Mouse (Mus musculus): ENCODE results near the gene Tmem53. TPM values are rescaled to one million over a fixed set of nuclear protein-coding genes. Genes with fewer than 3 reads are reported as not detected.

The Tmem53 gene
- polyA plus RNA-seq, 1 experiment from 2014 or later = 6.7 TPM

DNA sequence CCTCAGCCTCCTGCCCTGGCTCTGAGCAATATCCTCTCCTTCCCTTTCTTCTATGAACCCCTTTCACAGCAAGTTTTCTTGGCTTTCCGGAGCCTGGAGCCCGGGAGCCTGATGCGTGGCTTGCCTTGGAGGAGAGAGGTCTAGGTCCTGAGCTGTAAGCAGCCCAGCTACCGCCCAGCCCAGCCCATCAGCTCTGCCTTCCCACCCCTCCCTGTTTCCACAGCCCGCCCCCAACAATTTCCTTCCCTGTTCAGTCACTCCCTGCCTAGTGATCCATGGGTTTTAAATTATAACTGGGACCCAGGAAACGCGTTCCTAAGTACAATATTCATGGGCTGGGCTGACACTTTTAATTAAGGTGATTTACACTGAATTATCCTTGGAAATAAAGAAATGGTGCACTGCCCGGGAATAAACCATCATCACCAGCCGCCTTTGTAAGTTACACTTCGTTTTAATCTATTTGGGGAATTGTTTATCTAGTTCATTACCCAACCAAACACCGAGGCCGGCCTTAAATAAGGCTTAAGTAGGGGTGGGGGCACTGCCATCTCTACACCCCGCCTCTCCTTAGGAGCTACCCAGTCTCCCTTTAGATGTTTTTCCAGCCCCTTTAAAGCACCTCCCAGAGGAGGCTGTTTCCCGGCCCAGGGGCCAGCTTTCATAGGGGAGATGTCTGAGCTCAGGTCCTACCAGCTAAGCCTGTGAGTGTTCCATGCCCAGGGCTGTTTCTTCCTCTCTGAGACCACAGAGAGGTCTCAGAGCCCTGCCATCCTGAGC, 50.5 kb downstream of the Tmem53 start:
- ATAC-seq (ENCODE audit: insufficient read depth) = no peak
- Histone ChIP-seq H3K27me3 (peaks cover 89% of the 10 kb centered on the region), H3K4me2 (no peak overlapping the region), H3K27ac (replicated peaks) (no peak overlapping the region), H3K9ac (no peak overlapping the region), H3K4me3 (replicated peaks) (no peak overlapping the region), H3K9me3 (replicated peaks) (no peaks in the 10 kb centered on the region), H3K36me3 (replicated peaks) (no peaks in the 10 kb centered on the region), H3K4me1 (replicated peaks) (peaks cover 11% of the 10 kb centered on the region)
- 50% methylated on average over 14 of the region's 14 CpGs for WGBS (ENCODE audit: insufficient replicate concordance)

- Histone ChIP-seq H3K4me1 (replicated peaks) (peaks cover 11% of the 10 kb centered on the region), H3K36me3 (replicated peaks) (no peaks in the 10 kb centered on the region), H3K27ac (replicated peaks) (no peak overlapping the region), H3K4me3 (replicated peaks) (peak overlapping the region; percentile 47), H3K4me2 (peak overlapping the region; percentile 63), H3K9ac (no peak overlapping the region), H3K9me3 (replicated peaks) (no peaks in the 10 kb centered on the region), H3K27me3 (peaks cover 94% of the 10 kb centered on the region)
- ATAC-seq (ENCODE audit: insufficient read depth) = no peak
- 51% methylated on average over 30 of the region's 30 CpGs for WGBS (ENCODE audit: insufficient replicate concordance)
Observed at GRCm38 (mm10) chr4:117303581-117304238, 52.0 kb downstream of the Tmem53 start.

DNA sequence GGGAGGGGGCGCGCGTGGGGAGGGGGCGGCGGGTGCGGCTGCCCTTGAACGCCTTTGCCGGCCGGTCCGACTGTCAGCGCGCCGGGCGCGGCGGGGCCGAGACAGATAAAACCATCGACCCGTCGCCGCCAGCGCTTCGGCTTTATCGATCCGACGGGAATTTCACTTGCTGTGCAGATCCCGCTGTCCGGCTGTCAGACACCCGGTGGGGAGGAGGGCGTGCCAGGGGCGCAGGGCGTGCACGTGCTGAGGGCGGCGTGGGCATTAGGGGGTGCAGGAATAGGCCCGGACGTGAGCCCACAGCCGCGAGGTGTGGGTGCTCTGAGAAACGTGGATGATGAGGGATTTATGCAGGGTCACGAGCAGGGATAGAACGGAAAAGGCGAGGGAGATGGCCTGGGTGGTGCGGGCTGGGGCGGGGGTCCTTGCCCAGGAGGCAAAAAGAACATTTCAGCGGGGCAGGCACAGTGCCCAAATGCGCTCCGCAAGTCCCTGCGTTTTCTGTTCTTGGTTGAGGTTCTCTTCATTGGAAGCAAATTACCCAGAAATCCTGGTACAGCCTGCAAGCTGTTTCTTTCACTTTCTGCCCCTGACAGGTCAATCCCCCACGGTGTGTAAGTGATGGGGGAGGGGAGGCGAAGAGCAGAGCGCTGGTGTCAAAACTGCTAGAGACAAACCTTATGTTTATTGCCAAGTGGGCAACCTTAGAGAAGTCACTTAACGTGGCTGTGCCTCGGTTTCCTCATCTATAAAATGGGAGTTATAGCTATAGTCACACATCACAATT, 52.7 kb downstream of the Tmem53 start:
- ATAC-seq (ENCODE audit: insufficient read depth) = 0 out of 2 replicates have a peak, but pooled peaks have one; percentile 14
- peaks cover 89% of the 10 kb centered on the region for H3K27me3 ChIP-seq

DNA sequence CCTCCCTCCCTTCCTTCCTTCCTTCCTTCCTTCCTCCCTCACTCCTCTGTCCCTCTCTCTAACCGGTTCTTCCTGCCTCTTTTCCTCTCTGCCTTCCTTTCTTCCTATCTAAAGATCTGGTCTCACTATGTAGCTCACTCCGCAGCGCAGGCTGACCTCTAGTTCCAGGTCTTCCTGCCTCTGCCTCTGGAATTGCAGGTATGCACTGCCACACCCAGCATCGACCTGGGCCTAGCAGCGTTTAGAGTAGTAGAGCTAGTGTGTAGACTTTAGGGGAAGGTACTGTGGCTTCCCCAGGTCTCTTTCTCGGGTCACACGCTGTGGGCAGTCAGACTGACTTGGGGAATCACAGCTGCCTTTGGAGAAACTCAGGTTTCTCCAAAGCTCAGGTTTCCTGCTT, 53.7 kb downstream of the Tmem53 start:
- Histone ChIP-seq H3K9ac (no peak overlapping the region), H3K4me2 (no peak overlapping the region), H3K4me3 (replicated peaks) (no peak overlapping the region), H3K9me3 (replicated peaks) (no peaks in the 10 kb centered on the region; the same call in 1 of the 2 replicates), H3K27ac (replicated peaks) (no peak overlapping the region), H3K36me3 (replicated peaks) (no peaks in the 10 kb centered on the region), H3K4me1 (replicated peaks) (peaks cover 11% of the 10 kb centered on the region), H3K27me3 (peaks cover 79% of the 10 kb centered on the region)
- no peak for ATAC-seq (ENCODE audit: insufficient read depth)
- WGBS (ENCODE audit: insufficient replicate concordance) = 50% methylated on average over 7 of the region's 7 CpGs

More for the DNA sequence above, 52.7 kb downstream of the Tmem53 start:
- peak overlapping the region; percentile 47 for H3K4me3 ChIP-seq (replicated peaks)
- 38% methylated on average over 54 of the region's 54 CpGs for WGBS (ENCODE audit: insufficient replicate concordance)
- H3K4me1 ChIP-seq (replicated peaks) = peaks cover 11% of the 10 kb centered on the region
- peak overlapping the region; percentile 63 for H3K4me2 ChIP-seq
- no peaks in the 10 kb centered on the region for H3K36me3 ChIP-seq (replicated peaks)
- no peaks in the 10 kb centered on the region; the same call in 1 of the 2 replicates for H3K9me3 ChIP-seq (replicated peaks)
- no peak overlapping the region for H3K27ac ChIP-seq (replicated peaks)
- H3K9ac ChIP-seq = no peak overlapping the region

DNA sequence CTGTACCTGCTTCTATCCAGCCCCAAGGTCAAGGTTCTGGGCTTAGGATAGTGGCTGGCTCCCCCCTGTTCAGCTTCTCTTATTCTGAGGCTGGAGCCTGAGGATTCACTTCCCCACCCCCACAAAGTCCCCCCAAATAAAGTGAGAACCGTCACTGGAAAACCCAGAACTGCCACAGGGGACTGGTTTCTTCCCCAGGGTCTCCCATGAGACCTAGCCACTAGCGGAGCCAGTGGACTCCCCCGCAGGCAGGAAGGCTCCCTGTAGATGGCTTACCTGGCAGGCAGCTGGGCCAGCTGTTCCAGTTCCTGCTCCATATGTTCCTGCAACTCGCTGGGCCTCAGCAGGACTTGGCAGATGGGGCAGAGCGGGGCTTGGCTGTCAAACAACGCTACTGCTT, 55.5 kb downstream of the Tmem53 start:
- ATAC-seq (ENCODE audit: insufficient read depth) = no peak
- H3K4me2 ChIP-seq = no peak overlapping the region
- H3K9ac ChIP-seq = no peak overlapping the region
- peaks cover 61% of the 10 kb centered on the region for H3K27me3 ChIP-seq
- no peaks in the 10 kb centered on the region for H3K36me3 ChIP-seq (replicated peaks)
- H3K4me1 ChIP-seq (replicated peaks) = peaks cover 29% of the 10 kb centered on the region
- H3K4me3 ChIP-seq (replicated peaks) = no peak overlapping the region
- no peak overlapping the region for H3K27ac ChIP-seq (replicated peaks)
- WGBS (ENCODE audit: insufficient replicate concordance) = 71% methylated on average over 6 of the region's 6 CpGs
- H3K9me3 ChIP-seq (replicated peaks) = no peaks in the 10 kb centered on the region; the same call in 1 of the 2 replicates

- Histone ChIP-seq H3K4me2 (no peak overlapping the region), H3K4me3 (replicated peaks) (no peak overlapping the region), H3K27me3 (peaks cover 49% of the 10 kb centered on the region), H3K36me3 (replicated peaks) (no peaks in the 10 kb centered on the region), H3K4me1 (replicated peaks) (peaks cover 43% of the 10 kb centered on the region), H3K27ac (replicated peaks) (no peak overlapping the region), H3K9me3 (replicated peaks) (no peaks in the 10 kb centered on the region; the same call in 1 of the 2 replicates), H3K9ac (no peak overlapping the region)
- ATAC-seq (ENCODE audit: insufficient read depth) = no peak
- WGBS (ENCODE audit: insufficient replicate concordance) = 84% methylated on average over 1 of the region's 1 CpGs
Observed at GRCm38 (mm10) chr4:117309427-117309826, 57.7 kb downstream of the Tmem53 start.

- Histone ChIP-seq H3K9ac (peak overlapping the region; percentile 64), H3K9me3 (replicated peaks) (no peaks in the 10 kb centered on the region; the same call in 1 of the 2 replicates), H3K36me3 (replicated peaks) (no peaks in the 10 kb centered on the region), H3K4me3 (replicated peaks) (peak overlapping the region; percentile 57), H3K27me3 (peaks cover 49% of the 10 kb centered on the region), H3K4me1 (replicated peaks) (peaks cover 42% of the 10 kb centered on the region), H3K4me2 (peak overlapping the region; percentile 80), H3K27ac (replicated peaks) (peak overlapping the region; percentile 98)
- 37% methylated on average over 5 of the region's 5 CpGs for WGBS (ENCODE audit: insufficient replicate concordance)
- peak; percentile 6 for ATAC-seq (ENCODE audit: insufficient read depth)
Observed at GRCm38 (mm10) chr4:117311891-117312290, 60.1 kb downstream of the Tmem53 start.

DNA sequence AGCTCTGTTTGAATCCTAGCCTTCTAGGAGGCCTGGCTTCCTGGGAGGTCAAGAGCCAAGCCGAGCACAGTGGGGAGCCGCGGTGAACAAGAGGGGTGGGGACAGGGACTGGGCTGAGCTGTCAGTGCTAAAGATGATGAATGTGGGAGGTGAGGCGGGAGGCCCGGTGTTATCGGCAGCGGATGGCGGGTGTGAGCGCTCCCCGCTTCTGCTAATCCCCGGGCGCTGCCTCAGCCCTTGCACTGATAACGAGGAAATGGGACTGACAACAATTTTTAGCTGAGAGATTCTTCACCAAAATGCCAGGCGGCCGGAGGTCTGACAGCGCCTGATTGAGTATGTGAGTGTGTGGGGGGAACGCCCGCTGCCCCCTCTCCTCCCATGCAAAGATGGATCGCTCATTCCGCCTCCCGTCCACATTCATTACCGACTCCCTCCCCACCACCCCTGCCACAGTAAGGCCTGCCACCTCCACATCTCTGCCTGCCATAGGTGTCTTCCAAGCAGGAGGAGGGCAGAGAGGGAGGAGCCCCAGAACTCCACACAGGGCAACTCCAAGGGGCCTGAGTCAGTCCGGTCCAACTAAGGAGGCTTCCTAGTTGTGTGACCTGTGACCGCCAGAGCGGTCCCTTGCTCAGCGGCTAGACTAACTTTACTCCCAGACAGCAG, 60.8 kb downstream of the Tmem53 start:
- Histone ChIP-seq H3K27me3 (peaks cover 49% of the 10 kb centered on the region), H3K4me1 (replicated peaks) (peaks cover 42% of the 10 kb centered on the region), H3K9me3 (replicated peaks) (no peaks in the 10 kb centered on the region; the same call in 1 of the 2 replicates), H3K27ac (replicated peaks) (peak overlapping the region; percentile 98), H3K4me2 (peak overlapping the region; percentile 80), H3K4me3 (replicated peaks) (peak overlapping the region; percentile 57), H3K9ac (peak overlapping the region; percentile 64), H3K36me3 (replicated peaks) (no peaks in the 10 kb centered on the region)
- WGBS (ENCODE audit: insufficient replicate concordance) = 8% methylated on average over 25 of the region's 26 CpGs
- peak; percentile 97 for ATAC-seq (ENCODE audit: insufficient read depth)

DNA sequence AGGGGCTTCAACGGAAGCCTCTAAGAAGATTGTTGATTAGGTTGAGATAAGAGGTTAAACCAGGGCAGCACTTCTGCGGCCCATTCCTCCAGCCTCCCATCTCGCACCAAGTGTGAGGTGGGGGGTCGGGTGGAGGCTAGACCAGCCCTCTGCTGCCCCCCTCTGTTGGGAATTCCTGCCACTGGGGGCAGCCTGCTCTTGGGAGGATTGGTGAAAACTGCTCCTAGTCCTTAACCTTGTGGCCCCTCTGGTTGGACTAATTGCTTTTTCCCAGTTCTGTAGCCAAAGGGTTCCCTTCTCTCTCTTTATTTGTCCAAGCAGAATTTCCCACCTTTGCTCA, 61.3 kb downstream of the Tmem53 start:
- peak; percentile 36 for ATAC-seq (ENCODE audit: insufficient read depth)
- WGBS (ENCODE audit: insufficient replicate concordance) = 13% methylated on average over 4 of the region's 4 CpGs
- H3K27ac ChIP-seq (replicated peaks) = peak overlapping the region; percentile 98

DNA sequence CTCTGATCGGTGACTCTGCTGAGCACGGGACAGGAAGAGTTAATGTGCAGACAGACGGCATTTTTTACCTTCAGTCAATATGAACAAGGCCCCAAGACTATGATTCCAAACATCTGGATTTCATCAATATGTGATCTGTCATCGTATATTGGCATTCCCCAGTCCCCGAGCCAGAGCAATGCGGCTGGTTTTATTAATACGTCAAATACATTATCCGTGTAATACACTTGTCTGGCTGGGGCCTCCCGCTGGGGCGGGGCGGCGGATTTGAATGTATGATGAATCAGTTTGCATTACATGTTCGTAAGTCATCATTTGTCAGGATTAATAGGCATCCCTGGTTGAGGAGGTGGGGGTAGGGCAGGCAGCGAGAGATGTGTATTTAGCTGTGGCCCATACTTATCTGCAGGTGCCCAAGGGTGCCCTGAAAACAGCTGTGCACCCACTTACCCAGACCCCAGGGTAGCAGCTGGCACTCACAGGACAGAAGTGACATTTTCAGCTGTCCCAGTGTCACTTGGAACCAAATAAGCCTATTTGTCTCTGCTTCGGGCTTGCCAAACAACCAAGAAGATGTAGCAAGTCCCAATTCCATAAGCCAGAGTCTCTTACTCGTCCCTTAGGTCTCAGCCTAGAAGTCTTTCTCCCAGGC, 63.2 kb downstream of the Tmem53 start:
- H3K4me2 ChIP-seq = no peak overlapping the region
- H3K4me3 ChIP-seq (replicated peaks) = no peak overlapping the region
- no peak for ATAC-seq (ENCODE audit: insufficient read depth)
- no peaks in the 10 kb centered on the region for H3K36me3 ChIP-seq (replicated peaks)
- no peak overlapping the region for H3K9ac ChIP-seq
- WGBS (ENCODE audit: insufficient replicate concordance) = 75% methylated on average over 16 of the region's 16 CpGs
- H3K4me1 ChIP-seq (replicated peaks) = peaks cover 42% of the 10 kb centered on the region
- H3K9me3 ChIP-seq (replicated peaks) = no peaks in the 10 kb centered on the region
- H3K27ac ChIP-seq (replicated peaks) = no peak overlapping the region
- H3K27me3 ChIP-seq = peaks cover 57% of the 10 kb centered on the region

More for the DNA sequence above, 61.3 kb downstream of the Tmem53 start:
- Histone ChIP-seq H3K4me2 (peak overlapping the region; percentile 80), H3K27me3 (peaks cover 49% of the 10 kb centered on the region), H3K9me3 (replicated peaks) (no peaks in the 10 kb centered on the region; the same call in 1 of the 2 replicates), H3K9ac (peak overlapping the region; percentile 64), H3K4me1 (replicated peaks) (peaks cover 42% of the 10 kb centered on the region), H3K36me3 (replicated peaks) (no peaks in the 10 kb centered on the region), H3K4me3 (replicated peaks) (peak overlapping the region; percentile 57)
